16 mouse cellular contexts compared by ENCODE assay signal in genomic region chr13:100370536-100370935, GRCm38 (mm10). TPM values are rescaled to one million over a fixed set of nuclear protein-coding genes. Genes with fewer than 3 reads are reported as not detected.
"Had no signal": no experiment of that assay in that cellular context is flagged by ENCODE, and none has a peak within 500 bp of the region (broad histone marks: within the 10 kb centered on the region; RNA-seq: fewer than 3 reads in every experiment).

No protein-coding gene starts in this region.

- H3K9me3 ChIP-seq: lung, embryonic 15.5 days; megakaryocyte, embryonic 14.5 days; midbrain, embryonic 13.5 days; midbrain, embryonic 15.5 days; neural tube, embryonic 12.5 days had no signal

- H3K9ac ChIP-seq: lung, embryonic 15.5 days; midbrain, embryonic 13.5 days; midbrain, embryonic 15.5 days; neural tube, embryonic 12.5 days had no signal

- H3K4me3 ChIP-seq: lung, embryonic 15.5 days; megakaryocyte, embryonic 14.5 days; midbrain, embryonic 13.5 days; midbrain, embryonic 15.5 days; neural tube, embryonic 12.5 days had no signal

- H3K27me3 ChIP-seq: lung, embryonic 15.5 days; megakaryocyte, embryonic 14.5 days; midbrain, embryonic 13.5 days; midbrain, embryonic 15.5 days; neural tube, embryonic 12.5 days had no signal

- H3K4me2 ChIP-seq: lung, embryonic 15.5 days; midbrain, embryonic 11.5 days; midbrain, embryonic 13.5 days; midbrain, embryonic 15.5 days; neural tube, embryonic 12.5 days had no signal

- DNase-seq: lung, adult 2 months; lung, postnatal 14 days; lung, postnatal 36 days; right cerebral cortex, postnatal 14 days; spleen, adult 18-20 months; thymus, adult 18-20 months; thymus, postnatal 14 days; thymus, postnatal 36 days had no signal

- ATAC-seq: lung, postnatal 0 days; midbrain, embryonic 13.5 days; midbrain, embryonic 15.5 days had no signal

- H3K36me3 ChIP-seq: lung, embryonic 15.5 days; midbrain, embryonic 13.5 days; midbrain, embryonic 15.5 days; neural tube, embryonic 12.5 days had no signal

- H3K4me1 ChIP-seq: lung, embryonic 15.5 days; megakaryocyte, embryonic 14.5 days; midbrain, embryonic 13.5 days; midbrain, embryonic 15.5 days; neural tube, embryonic 12.5 days had no signal

- H3K27ac ChIP-seq: lung, embryonic 15.5 days; macrophage; midbrain, embryonic 13.5 days; midbrain, embryonic 15.5 days; neural tube, embryonic 12.5 days had no signal

RNA-seq across cellular contexts. Expression of gene Naip6, which starts 53.1 kb away (rescaled TPM):
- polyA plus RNA-seq: midbrain, embryonic 15.5 days had no signal
